Mouse (Mus musculus) stomach, embryonic 16.5 days (tissue): Measurements from ENCODE around the gene Rbfox3. TPM values are rescaled to one million over a fixed set of nuclear protein-coding genes. Genes with fewer than 3 reads are reported as not detected.
A peak's percentile ranks its signal among the peaks of the same experiment; 100 is the strongest.

Experiments used
- ATAC-seq: fragments of 200-750 bp; cut with Nextera tagmentation; 2 replicates; pipeline ENCODE4 v1.8.0; 2017; ENCODE audit warnings: moderate number of reproducible peaks, moderate TSS enrichment; ENCODE audit not compliant: insufficient read depth, low FRiP score
- H3K27ac ChIP-seq: fragments of 300-500 bp; sonication (generic); 2 replicates; pipeline ENCODE4 v1.5.1; 2014; ENCODE audit warnings: low read length
- H3K27me3 ChIP-seq: fragments of 300-500 bp; sonication (generic); 2 replicates; pipeline ENCODE4 v1.6.1; 2014; ENCODE audit warnings: low read length, control low read depth, mixed read lengths; ENCODE audit not compliant: control insufficient read depth, insufficient read depth
- H3K36me3 ChIP-seq: fragments of 300-500 bp; sonication (generic); 2 replicates; pipeline ENCODE4 v1.6.1; 2014; ENCODE audit warnings: low read length; ENCODE audit not compliant: control insufficient read depth, insufficient read depth
- H3K4me1 ChIP-seq: fragments of 300-500 bp; sonication (generic); 2 replicates; pipeline ENCODE4 v1.6.1; 2014; ENCODE audit warnings: low read length, control low read depth, mixed read lengths; ENCODE audit not compliant: control insufficient read depth, insufficient read depth
- H3K4me2 ChIP-seq: fragments of 300-500 bp; sonication (generic); 2 replicates; pipeline ENCODE4 v1.6.1; 2014; ENCODE audit warnings: low read depth, low read length, mixed read lengths
- H3K4me3 ChIP-seq: fragments of 300-500 bp; sonication (generic); replicated peaks from 2 replicates; pipeline ENCODE4 v1.5.1; 2014; ENCODE audit warnings: mild to moderate bottlenecking, low read length
- H3K9ac ChIP-seq: fragments of 300-500 bp; sonication (generic); 2 replicates; pipeline ENCODE4 v1.6.1; 2014; ENCODE audit warnings: low read length
- H3K9me3 ChIP-seq: fragments of 300-500 bp; sonication (generic); replicated peaks from 2 replicates; pipeline ENCODE4 v1.6.1; 2016; ENCODE audit warnings: low read length, control low read depth; ENCODE audit not compliant: control insufficient read depth
- WGBS: fragments of 180-500 bp; shearing (Covaris S2); extraction: QIAGEN DNeasy Blood & Tissue Kit; methylation state at CpG from one replicate; pipeline ENCODE4 v1.1.7; 2014; 5-methylcytosine and 5-hydroxymethylcytosine counted together
- polyA plus RNA-seq: library from polyadenylated mRNA; unstranded; fragments of >200 nt; fragmentation: Nextera tagmentation; extraction: Ambion mirVana; gene quantifications from 2 replicates; pipeline ENCODE4 v1.2.1, GENCODE M21; 2015

The Rbfox3 gene
- polyA plus RNA-seq, 1 experiment from 2014 or later = 1.1 TPM

DNA sequence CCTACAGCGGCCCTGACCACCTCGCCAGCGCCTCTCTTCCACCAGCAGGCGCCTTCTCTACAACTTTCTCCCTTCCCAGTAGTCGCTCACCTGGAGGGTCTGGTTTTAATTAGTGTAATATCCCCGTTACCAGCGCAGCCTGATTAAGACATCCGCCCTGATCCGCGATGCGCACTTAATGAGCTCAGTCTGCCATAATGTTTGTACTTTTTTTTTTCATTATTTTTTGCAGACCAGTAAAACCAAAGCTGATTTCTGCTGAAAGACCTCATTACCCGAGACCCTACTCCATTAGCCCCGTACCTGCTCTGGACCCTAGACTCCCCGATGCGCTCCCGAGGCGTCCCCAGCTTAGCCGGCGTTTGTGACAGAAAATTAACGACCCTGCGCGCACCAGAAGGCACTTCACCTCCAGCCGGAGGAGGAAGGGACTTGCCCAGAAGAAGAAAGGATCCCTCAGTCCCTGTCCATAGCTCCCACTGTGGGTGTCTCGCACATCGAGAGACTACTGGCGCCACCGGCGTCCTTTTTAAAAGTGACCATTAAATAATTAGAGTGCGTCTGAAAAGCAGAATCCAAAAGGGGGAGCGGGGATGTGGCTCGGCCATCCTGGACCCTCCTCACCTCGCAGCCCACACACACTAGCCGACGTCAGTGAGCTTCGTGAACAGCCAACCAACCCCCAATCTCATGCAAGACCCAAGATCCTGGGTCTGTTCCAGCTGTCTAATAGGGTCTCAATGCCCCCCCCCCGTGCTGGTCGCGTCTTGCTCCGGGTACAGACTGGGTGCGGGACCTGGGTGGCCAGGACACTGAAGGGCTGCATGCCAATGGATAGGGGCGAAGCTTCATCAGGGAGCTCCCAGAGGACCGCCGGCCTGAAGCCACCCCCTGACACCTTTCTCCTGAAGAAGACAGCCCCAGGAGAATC, 3.7 kb downstream of the Rbfox3 start:
- H3K4me1 ChIP-seq = peaks cover 9% of the 10 kb centered on the region; the same call in 1 of the 2 replicates
- no peaks in the 10 kb centered on the region for H3K9me3 ChIP-seq
- H3K36me3 ChIP-seq = no peaks in the 10 kb centered on the region
- H3K27me3 ChIP-seq = peaks cover 61% of the 10 kb centered on the region
- no peak overlapping the region for H3K27ac ChIP-seq
- peak overlapping the region; percentile 58; the same call in 1 of the 2 replicates for H3K4me2 ChIP-seq
- 5% methylated on average over 43 of the region's 43 CpGs for WGBS
- no peak overlapping the region for H3K9ac ChIP-seq
- 0 out of 2 replicates have a peak overlapping the region, but pooled peaks have one; percentile 44 for H3K4me3 ChIP-seq
- no peak for ATAC-seq

DNA sequence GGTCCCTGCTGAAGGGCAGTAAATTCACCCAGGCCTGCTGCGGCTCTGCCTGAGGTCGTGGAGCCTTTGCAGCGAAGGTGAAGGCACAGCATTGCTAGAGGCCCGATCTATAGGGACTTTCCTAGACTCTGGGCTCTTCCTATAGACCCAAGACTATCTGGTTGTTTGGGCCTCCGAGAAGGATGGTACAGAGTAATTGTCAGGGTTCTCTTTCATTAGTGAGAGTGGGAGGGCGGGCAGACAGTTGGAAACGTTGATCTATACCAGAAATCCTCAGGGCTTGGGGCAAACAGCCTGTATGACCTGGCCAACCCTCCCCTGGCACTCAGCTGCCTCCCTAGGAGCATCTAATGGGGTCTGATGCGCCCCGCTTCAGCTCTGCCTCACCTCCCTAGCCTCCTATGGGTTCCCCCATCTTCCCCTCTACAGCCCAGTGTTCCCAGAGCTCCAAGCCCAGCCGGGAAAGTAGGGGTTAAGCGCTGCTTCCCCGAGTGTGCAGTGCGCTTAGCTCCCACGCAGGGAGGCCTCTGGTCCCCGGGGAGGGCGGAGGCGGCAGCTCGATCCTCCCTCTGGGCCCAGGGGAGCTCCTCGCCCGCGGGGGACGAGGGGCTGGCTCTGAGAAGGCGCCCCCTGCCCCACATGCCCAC, 4.5 kb downstream of the Rbfox3 start:
- Histone ChIP-seq H3K27ac (no peak overlapping the region), H3K36me3 (no peaks in the 10 kb centered on the region), H3K9me3 (no peaks in the 10 kb centered on the region), H3K9ac (no peak overlapping the region), H3K27me3 (peaks cover 59% of the 10 kb centered on the region), H3K4me3 (no peak overlapping the region), H3K4me2 (no peak overlapping the region), H3K4me1 (peaks cover 9% of the 10 kb centered on the region; the same call in 1 of the 2 replicates)
- no peak; the same call in 1 of the 2 replicates for ATAC-seq
- 8% methylated on average over 23 of the region's 23 CpGs for WGBS

DNA sequence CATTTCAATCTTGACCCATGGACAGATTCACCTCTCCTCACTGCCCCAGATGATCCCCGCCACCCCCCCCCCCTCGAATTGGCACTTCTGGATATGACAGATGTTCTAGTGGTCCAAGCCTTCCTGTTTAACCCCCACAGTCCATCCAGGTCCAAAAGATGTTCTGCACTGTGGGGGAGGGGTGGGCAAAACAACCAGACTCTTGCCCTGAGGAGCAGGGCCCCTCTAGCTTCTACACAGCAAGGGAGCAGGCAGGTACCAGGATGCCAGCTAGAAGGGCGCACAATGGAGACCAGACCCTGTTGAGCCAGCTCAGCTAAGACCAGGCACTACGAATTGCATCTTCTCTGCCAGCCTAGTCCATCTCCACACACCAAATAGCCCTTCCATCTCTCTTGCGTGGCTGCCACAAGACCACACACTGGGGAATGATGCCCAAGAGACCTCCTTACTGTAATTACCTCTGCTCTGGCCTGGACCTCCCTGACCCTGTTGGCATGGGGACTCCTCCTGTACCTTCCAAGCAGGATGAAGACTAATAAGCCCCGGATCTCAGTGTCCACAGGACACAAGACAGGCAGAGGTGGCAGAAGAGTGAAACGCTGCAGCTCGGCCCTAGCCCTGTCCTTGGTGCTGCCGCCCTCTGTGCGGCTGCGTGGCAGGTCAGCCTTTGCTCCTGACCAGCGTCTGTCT, 5.1 kb downstream of the Rbfox3 start:
- Histone ChIP-seq H3K4me2 (no peak overlapping the region), H3K9me3 (no peaks in the 10 kb centered on the region), H3K36me3 (no peaks in the 10 kb centered on the region), H3K9ac (no peak overlapping the region), H3K4me3 (no peak overlapping the region), H3K27ac (no peak overlapping the region), H3K27me3 (peaks cover 59% of the 10 kb centered on the region), H3K4me1 (peaks cover 9% of the 10 kb centered on the region; the same call in 1 of the 2 replicates)
- ATAC-seq = no peak
- WGBS = 21% methylated on average over 12 of the region's 12 CpGs

DNA sequence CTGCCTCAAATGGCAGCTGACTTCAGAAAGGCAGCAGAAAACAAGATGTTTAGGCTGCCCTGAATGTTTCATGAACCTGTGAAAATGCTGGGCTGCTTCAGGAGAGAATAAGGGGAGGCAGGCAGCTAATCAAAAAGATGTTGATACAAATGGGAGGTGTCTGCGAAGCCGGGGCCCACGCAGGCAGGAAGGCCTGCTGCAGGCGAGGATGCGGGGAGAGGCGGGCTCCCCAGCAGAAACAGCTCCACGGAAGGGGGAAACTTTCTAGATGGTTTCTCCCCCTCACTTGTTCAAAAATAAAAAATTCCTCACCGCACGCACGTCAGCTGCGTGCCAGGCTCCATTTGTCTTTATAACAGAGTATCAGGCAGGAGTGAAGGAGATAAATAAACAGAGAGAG, 5.7 kb downstream of the Rbfox3 start:
- H3K9ac ChIP-seq = no peak overlapping the region
- H3K4me2 ChIP-seq = no peak overlapping the region
- no peaks in the 10 kb centered on the region for H3K9me3 ChIP-seq
- H3K27me3 ChIP-seq = peaks cover 53% of the 10 kb centered on the region
- no peak overlapping the region for H3K4me3 ChIP-seq
- H3K27ac ChIP-seq = no peak overlapping the region
- ATAC-seq = no peak
- H3K4me1 ChIP-seq = peaks cover 9% of the 10 kb centered on the region; the same call in 1 of the 2 replicates
- 25% methylated on average over 11 of the region's 11 CpGs for WGBS
- no peaks in the 10 kb centered on the region for H3K36me3 ChIP-seq

DNA sequence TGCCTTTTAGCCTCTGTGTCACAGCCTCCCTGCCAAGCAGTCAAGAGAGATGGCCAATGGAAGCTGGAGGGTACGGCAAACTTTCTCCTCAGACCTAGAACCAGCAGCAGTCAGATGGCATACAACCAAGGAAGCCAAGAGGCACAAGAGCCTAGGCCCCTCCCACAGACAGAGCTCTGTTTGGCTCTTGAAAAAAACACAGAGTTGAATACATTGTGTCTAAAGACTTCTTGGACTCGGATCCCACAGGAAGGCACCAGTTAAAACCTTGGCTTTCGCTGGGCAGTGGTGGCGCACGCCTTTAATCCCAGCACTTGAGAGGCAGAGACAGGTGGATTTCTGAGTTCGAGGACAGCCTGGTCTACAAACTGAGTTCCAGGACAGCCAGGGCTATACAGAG, 7.1 kb downstream of the Rbfox3 start:
- no peaks in the 10 kb centered on the region for H3K9me3 ChIP-seq
- ATAC-seq = no peak
- H3K9ac ChIP-seq = no peak overlapping the region
- H3K27ac ChIP-seq = no peak overlapping the region
- no peak overlapping the region for H3K4me2 ChIP-seq
- peaks cover 9% of the 10 kb centered on the region; the same call in 1 of the 2 replicates for H3K4me1 ChIP-seq
- H3K4me3 ChIP-seq = no peak overlapping the region
- H3K36me3 ChIP-seq = no peaks in the 10 kb centered on the region
- WGBS = 85% methylated on average over 6 of the region's 6 CpGs
- peaks cover 39% of the 10 kb centered on the region for H3K27me3 ChIP-seq

DNA sequence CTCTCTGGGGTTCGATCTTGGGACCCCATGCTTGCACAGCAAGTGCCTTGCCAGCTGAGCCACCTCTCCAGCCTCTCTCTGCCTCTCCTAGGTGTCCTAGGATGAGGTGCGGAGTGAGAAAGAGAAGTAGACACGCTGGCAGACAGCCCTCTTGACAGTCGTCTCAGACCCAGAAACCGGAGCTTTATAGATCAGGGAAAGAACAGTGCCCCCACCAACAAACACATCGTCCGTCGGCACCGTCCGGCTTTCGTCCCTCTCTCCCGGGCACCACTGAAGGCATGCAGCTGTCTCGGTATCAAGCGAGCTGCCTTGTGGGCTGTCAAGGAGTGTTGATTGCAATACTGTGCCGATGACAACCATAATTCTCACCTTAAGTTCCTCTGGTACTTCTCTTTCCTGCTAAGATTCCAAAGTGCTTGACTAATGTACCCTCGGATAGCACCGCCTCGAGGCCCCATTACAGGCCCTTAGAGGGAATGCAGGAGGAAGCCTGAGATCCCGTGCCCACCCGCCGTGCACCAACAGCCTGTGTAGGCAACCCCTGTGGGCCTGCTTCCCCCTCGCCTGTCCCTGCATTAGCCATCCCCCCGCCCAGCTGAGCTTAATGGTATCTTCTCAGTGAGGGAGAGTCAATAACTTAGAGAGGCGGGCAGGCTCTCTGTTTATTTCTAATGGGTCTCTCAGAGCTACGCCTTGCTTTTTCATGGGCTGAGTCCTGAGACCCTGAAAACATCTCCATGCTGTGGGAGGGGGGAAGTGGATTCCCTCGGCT, 11.4 kb downstream of the Rbfox3 start:
- Histone ChIP-seq H3K9me3 (no peaks in the 10 kb centered on the region), H3K27me3 (no peaks in the 10 kb centered on the region), H3K9ac (no peak overlapping the region), H3K36me3 (no peaks in the 10 kb centered on the region), H3K27ac (no peak overlapping the region), H3K4me2 (no peak overlapping the region), H3K4me3 (no peak overlapping the region), H3K4me1 (no peaks in the 10 kb centered on the region)
- 46% methylated on average over 26 of the region's 26 CpGs for WGBS
- ATAC-seq = no peak

DNA sequence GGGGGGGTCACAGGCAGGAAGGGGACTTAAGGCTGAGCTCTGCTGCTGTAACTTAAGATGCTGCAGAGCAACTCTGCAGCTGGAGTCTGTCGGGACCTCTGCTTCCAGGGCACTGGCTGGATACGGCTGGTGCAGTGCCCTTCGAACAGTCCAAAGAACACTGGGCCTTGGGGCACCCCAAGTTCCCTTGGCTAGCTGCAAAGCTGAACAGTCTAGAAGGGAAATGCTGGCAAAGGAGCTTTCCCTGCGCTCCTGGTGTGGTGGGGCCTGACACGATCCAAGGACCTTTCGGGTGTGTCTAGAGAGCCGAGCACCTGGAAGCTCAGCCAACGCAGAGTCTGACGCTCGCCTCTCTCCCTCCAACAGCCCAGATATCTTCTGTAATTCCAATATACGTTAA, 12.8 kb downstream of the Rbfox3 start:
- H3K9me3 ChIP-seq = no peaks in the 10 kb centered on the region
- no peak for ATAC-seq
- no peak overlapping the region for H3K4me3 ChIP-seq
- H3K9ac ChIP-seq = no peak overlapping the region
- H3K4me2 ChIP-seq = no peak overlapping the region
- H3K36me3 ChIP-seq = no peaks in the 10 kb centered on the region
- H3K27me3 ChIP-seq = no peaks in the 10 kb centered on the region
- H3K4me1 ChIP-seq = no peaks in the 10 kb centered on the region
- H3K27ac ChIP-seq = no peak overlapping the region
- WGBS = 60% methylated on average over 11 of the region's 11 CpGs

DNA sequence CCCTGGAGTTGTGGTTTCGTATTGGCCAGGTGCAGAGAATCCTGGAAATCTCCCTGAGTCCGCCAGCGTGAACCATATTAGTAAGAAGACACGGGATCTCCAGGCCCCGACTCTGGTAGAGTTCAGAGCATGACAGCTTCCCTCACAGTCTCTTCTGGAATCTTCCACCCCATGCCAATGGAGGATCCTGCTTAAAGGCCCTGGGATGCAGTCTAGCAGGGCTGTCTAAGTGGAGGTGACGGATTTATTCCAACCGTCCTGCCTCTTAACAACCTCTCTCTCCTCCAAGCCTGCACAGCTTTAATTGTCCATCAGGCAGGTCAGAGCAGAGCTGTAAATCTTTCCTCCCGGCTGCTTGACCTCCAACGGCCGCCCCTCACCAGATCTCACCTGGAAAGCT, 13.2 kb downstream of the Rbfox3 start:
- no peak for ATAC-seq
- Histone ChIP-seq H3K9me3 (no peaks in the 10 kb centered on the region), H3K4me3 (no peak overlapping the region), H3K27ac (no peak overlapping the region), H3K9ac (no peak overlapping the region), H3K27me3 (no peaks in the 10 kb centered on the region), H3K4me1 (no peaks in the 10 kb centered on the region), H3K36me3 (no peaks in the 10 kb centered on the region), H3K4me2 (no peak overlapping the region)
- 53% methylated on average over 10 of the region's 10 CpGs for WGBS
